Mouse (Mus musculus) cerebellum, adult 2 months (tissue): ENCODE measurements around the gene Rapgef2.

ENCODE experiments used
- CTCF ChIP-seq: fragments of 200-500 bp; IDR thresholded peaks from 2 replicates; pipeline ENCODE4 v1.5.1; 2011; ENCODE audit warnings: low read depth, mild to moderate bottlenecking, control low read depth, low read length, moderate library complexity, borderline replicate concordance; ENCODE audit not compliant: insufficient read depth
- POLR2A ChIP-seq: fragments of 200-500 bp; IDR thresholded peaks from 2 replicates; pipeline ENCODE4 v1.6.1; 2011; ENCODE audit warnings: low read length, control low read depth, borderline replicate concordance; ENCODE audit not compliant: insufficient read depth

DNA sequence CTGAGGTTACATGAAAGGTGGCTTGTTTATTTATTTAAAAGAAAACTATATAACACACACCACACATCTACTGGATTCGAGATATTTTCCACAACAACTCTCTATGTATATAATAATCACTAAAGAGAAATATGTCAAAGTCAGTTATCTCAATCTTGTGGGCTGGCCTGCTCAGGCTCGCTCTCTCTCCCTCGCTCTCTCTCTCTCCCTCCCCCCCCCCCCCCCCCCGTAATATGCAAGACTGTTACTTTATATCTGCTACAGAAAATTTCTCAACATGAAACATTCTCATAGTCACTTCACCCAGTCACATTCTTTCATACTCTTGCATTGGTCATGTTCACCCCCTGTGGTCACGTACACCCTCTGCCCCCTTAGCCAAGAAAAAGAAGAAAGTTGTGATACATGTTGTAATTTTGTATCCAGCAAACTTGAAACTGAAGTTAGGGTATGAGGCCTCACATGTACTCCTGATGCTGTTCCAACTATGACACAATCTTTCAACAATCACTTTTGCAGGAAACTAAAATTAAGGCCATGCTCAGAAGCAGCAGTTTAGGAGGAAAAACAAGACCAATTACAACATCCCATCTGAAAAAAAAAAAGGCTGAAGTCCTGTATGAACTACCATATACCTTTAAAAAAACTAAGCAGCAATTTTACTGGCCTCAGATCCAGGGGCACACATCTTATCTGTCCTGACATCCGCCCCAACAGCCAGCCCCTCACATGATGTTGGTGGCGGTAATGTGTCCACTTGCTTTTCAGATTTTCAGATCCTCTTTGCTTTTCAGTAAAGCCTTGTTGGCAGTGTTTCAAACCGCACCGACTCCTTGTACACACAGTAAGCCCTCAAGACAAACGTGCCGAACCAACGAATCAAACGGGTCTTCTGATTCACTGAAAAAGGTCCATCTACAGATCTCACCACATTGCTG is 52.6 kb downstream of the Rapgef2 start:
- TF ChIP-seq POLR2A (no peak), CTCF (no peak)
